Mouse (Mus musculus): ENCODE results near the gene Pak7. TPM values are rescaled to one million over a fixed set of nuclear protein-coding genes. Genes with fewer than 3 reads are reported as not detected.

Gene Pak7
- polyA plus RNA-seq, 1 experiment: not detected

DNA sequence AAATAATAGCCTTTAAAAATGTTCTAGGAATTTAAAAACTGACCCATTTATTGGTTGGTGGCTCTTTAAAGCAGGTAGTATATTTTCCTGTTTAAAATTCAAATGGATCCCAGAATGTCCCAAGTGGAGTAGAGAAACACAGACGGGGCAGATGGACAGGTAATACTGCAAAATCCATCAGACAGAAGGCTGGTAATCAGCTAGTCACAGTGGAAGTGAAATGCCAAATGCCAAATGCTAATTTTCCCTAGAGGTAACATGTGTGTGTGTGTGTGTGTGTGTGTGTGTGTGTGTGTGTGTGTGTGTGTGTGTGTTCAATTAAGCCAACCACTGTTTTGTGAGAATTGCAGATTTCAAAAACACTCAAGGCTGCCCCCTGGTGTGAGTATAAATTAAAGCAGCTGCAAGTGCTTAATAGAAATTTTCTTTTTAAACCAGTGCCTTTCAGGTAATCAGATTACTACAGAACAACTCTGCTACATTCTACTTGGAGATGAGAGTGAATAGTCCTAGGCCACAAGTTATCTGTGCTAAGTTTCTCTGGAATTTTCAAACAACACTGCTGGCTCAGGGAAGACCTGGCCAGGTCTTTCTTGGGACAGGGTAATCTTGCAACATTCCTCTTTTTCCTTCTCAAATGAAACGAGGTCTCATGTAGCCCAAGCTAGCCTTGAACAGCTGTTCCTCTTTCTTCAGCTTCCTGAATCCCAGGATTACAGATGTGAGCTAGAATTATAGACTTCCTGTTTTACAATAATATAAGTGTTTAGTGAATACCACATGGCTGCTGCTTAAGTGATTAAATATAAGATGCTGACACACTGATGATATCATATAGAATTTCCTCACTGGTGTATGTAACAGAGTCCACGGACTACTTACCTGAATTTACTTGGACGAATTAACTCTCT lies 248.4 kb downstream of the Pak7 start:
- Histone ChIP-seq H3K4me2 (ENCODE audit: low read depth) (no peak overlapping the region), H3ac (ENCODE audit: control insufficient read depth, insufficient read length) (no peak overlapping the region), H3K36me3 (ENCODE audit: control insufficient read depth, insufficient read depth) (no peaks in the 10 kb centered on the region), H3K4me3 (no peak overlapping the region), H3K27me3 (ENCODE audit: control insufficient read depth, insufficient read depth, insufficient read length) (no peaks in the 10 kb centered on the region), H3K79me2 (ENCODE audit: control insufficient read depth, insufficient read depth) (no peaks in the 10 kb centered on the region)
- no peak for TF ChIP-seq MYOD1 (IDR thresholded peaks at IDR 0.05; ENCODE audit: control insufficient read depth in 1 of 3, insufficient read length in 2 of 3, low read depth in 2 of 3)
- no peak for TF ChIP-seq SRF (IDR thresholded peaks at IDR 0.05; ENCODE audit: control insufficient read depth, insufficient read length, low read depth)
- no peak for TF ChIP-seq POLR2AphosphoS2 (IDR thresholded peaks at IDR 0.05; ENCODE audit: insufficient read length, low read depth)
- TF ChIP-seq MAX (IDR thresholded peaks at IDR 0.05; ENCODE audit: low read depth): no peak
- TF ChIP-seq MYOG (IDR thresholded peaks at IDR 0.05; ENCODE audit: control insufficient read depth in 1 of 3, insufficient read depth in 1 of 3, insufficient read length in 2 of 3, low read depth in 2 of 3): no peak
- TF ChIP-seq USF1 (IDR thresholded peaks at IDR 0.05; ENCODE audit: low read depth): no peak
- no peak for TF ChIP-seq POLR2A (IDR thresholded peaks at IDR 0.05; ENCODE audit: insufficient read length, low read depth)
- TF ChIP-seq CEBPB (IDR thresholded peaks at IDR 0.05; ENCODE audit: insufficient read depth, poor library complexity, severe bottlenecking): no peak
- no peak for TF ChIP-seq REST (IDR thresholded peaks at IDR 0.05; ENCODE audit: insufficient read depth, insufficient read length)
- TF ChIP-seq E2F4 (IDR thresholded peaks at IDR 0.05; ENCODE audit: insufficient read depth): no peak

DNA sequence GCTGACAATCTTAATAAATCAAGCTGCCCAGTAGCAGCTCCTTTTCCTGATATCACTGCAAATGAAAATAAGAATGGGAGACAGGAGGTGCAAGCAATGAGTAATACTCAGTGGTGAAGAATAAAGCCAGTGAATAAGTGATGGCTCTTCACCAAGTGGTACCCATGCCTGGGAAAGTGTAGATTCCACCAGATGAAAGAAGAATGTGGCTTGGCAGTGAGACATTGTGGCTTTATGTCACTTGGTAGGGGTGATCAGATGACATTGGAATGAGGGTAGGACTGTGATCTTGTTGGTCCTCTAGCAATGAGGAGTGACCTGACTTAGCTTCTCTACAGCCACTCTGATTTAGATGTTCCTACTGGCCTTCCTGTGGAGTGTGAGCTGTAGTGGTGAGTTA lies 249.3 kb downstream of the Pak7 start:
- Histone ChIP-seq H3ac (ENCODE audit: control insufficient read depth, insufficient read length) (no peak overlapping the region), H3K36me3 (ENCODE audit: control insufficient read depth, insufficient read depth) (no peaks in the 10 kb centered on the region), H3K79me2 (ENCODE audit: control insufficient read depth, insufficient read depth) (no peaks in the 10 kb centered on the region), H3K4me3 (no peak overlapping the region), H3K4me2 (ENCODE audit: low read depth) (no peak overlapping the region), H3K27me3 (ENCODE audit: control insufficient read depth, insufficient read depth, insufficient read length) (no peaks in the 10 kb centered on the region)
- TF ChIP-seq REST (IDR thresholded peaks at IDR 0.05; ENCODE audit: insufficient read depth, insufficient read length): no peak
- no peak for TF ChIP-seq MAX (IDR thresholded peaks at IDR 0.05; ENCODE audit: low read depth)
- no peak for TF ChIP-seq MYOG (IDR thresholded peaks at IDR 0.05; ENCODE audit: control insufficient read depth in 1 of 3, insufficient read depth in 1 of 3, insufficient read length in 2 of 3, low read depth in 2 of 3)
- TF ChIP-seq CEBPB (IDR thresholded peaks at IDR 0.05; ENCODE audit: insufficient read depth, poor library complexity, severe bottlenecking): no peak
- no peak for TF ChIP-seq SRF (IDR thresholded peaks at IDR 0.05; ENCODE audit: control insufficient read depth, insufficient read length, low read depth)
- no peak for TF ChIP-seq POLR2A (IDR thresholded peaks at IDR 0.05; ENCODE audit: insufficient read length, low read depth)
- no peak for TF ChIP-seq USF1 (IDR thresholded peaks at IDR 0.05; ENCODE audit: low read depth)
- no peak for TF ChIP-seq TCF12 (IDR thresholded peaks at IDR 0.05; ENCODE audit: insufficient read depth, poor library complexity, severe bottlenecking)
- no peak for TF ChIP-seq MYOD1 (IDR thresholded peaks at IDR 0.05; ENCODE audit: control insufficient read depth in 1 of 3, insufficient read length in 2 of 3, low read depth in 2 of 3)
- no peak for TF ChIP-seq TCF3 (IDR thresholded peaks at IDR 0.05; ENCODE audit: insufficient read length, low read depth)
- TF ChIP-seq E2F4 (IDR thresholded peaks at IDR 0.05; ENCODE audit: insufficient read depth): no peak

DNA sequence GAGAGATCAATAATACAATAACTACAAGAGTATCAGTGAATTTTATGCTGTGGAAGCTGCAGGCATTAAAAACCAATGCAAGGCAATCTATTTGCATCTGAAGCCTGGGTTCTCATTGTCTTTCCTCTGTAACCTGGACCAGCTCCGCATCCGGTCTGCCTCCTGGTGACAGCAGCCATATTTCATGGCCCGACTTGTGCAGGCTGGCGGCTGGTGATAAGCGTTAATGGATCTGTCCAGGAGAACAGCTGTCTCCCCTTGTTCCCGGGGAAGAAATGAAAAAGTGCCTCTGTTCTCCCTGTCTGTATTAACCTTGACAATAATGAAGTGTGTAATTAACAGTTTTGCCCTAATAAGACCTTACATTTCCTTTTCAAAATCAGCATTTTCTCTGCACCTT lies 265.9 kb downstream of the Pak7 start:
- no peaks in the 10 kb centered on the region for H3K36me3 ChIP-seq (ENCODE audit: control insufficient read depth, insufficient read depth)
- H3ac ChIP-seq (ENCODE audit: control insufficient read depth, insufficient read length): no peak overlapping the region
- no peak overlapping the region for H3K4me3 ChIP-seq
- H3K4me2 ChIP-seq (ENCODE audit: low read depth): no peak overlapping the region
- TF ChIP-seq POLR2AphosphoS2 (IDR thresholded peaks at IDR 0.05; ENCODE audit: insufficient read length, low read depth) (no peak), MYOD1 (IDR thresholded peaks at IDR 0.05; ENCODE audit: control insufficient read depth in 1 of 3, insufficient read length in 2 of 3, low read depth in 2 of 3) (no peak), SRF (IDR thresholded peaks at IDR 0.05; ENCODE audit: control insufficient read depth, insufficient read length, low read depth) (no peak), POLR2A (IDR thresholded peaks at IDR 0.05; ENCODE audit: insufficient read length, low read depth) (no peak), CEBPB (IDR thresholded peaks at IDR 0.05; ENCODE audit: insufficient read depth, poor library complexity, severe bottlenecking) (no peak), MAX (IDR thresholded peaks at IDR 0.05; ENCODE audit: low read depth) (no peak), TCF12 (IDR thresholded peaks at IDR 0.05; ENCODE audit: insufficient read depth, poor library complexity, severe bottlenecking) (no peak), E2F4 (IDR thresholded peaks at IDR 0.05; ENCODE audit: insufficient read depth) (no peak), MYOG (IDR thresholded peaks at IDR 0.05; ENCODE audit: control insufficient read depth in 1 of 3, insufficient read depth in 1 of 3, insufficient read length in 2 of 3, low read depth in 2 of 3) (no peak), REST (IDR thresholded peaks at IDR 0.05; ENCODE audit: insufficient read depth, insufficient read length) (no peak), TCF3 (IDR thresholded peaks at IDR 0.05; ENCODE audit: insufficient read length, low read depth) (no peak), USF1 (IDR thresholded peaks at IDR 0.05; ENCODE audit: low read depth) (no peak)
- no peaks in the 10 kb centered on the region for H3K79me2 ChIP-seq (ENCODE audit: control insufficient read depth, insufficient read depth)
- no peaks in the 10 kb centered on the region for H3K27me3 ChIP-seq (ENCODE audit: control insufficient read depth, insufficient read depth, insufficient read length)

DNA sequence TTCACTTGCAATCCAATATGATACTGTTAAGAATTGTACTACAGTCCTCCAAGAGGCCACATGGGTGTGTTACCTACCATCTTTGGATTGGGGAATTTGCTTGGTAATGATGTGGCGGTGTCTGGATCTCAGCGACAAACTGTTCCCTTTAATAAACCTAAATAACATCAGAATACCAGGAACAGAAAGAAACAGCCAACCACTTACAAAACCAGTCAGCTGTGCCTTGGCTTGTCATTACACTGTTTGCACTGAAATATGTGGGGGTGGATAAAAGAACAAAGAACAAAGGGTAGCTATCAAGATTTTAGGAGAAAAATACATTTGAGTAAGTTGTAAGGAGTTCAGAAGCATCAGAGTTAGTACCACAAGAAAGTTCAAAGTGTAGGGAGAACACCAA lies 269.8 kb downstream of the Pak7 start:
- Histone ChIP-seq H3K79me2 (ENCODE audit: control insufficient read depth, insufficient read depth) (no peaks in the 10 kb centered on the region), H3K36me3 (ENCODE audit: control insufficient read depth, insufficient read depth) (no peaks in the 10 kb centered on the region), H3K4me2 (ENCODE audit: low read depth) (no peak overlapping the region), H3ac (ENCODE audit: control insufficient read depth, insufficient read length) (no peak overlapping the region), H3K4me3 (no peak overlapping the region), H3K27me3 (ENCODE audit: control insufficient read depth, insufficient read depth, insufficient read length) (no peaks in the 10 kb centered on the region)
- TF ChIP-seq REST (IDR thresholded peaks at IDR 0.05; ENCODE audit: insufficient read depth, insufficient read length) (no peak), POLR2A (IDR thresholded peaks at IDR 0.05; ENCODE audit: insufficient read length, low read depth) (no peak), TCF12 (IDR thresholded peaks at IDR 0.05; ENCODE audit: insufficient read depth, poor library complexity, severe bottlenecking) (no peak), POLR2AphosphoS2 (IDR thresholded peaks at IDR 0.05; ENCODE audit: insufficient read length, low read depth) (no peak), CEBPB (IDR thresholded peaks at IDR 0.05; ENCODE audit: insufficient read depth, poor library complexity, severe bottlenecking) (no peak), E2F4 (IDR thresholded peaks at IDR 0.05; ENCODE audit: insufficient read depth) (no peak), SRF (IDR thresholded peaks at IDR 0.05; ENCODE audit: control insufficient read depth, insufficient read length, low read depth) (no peak), TCF3 (IDR thresholded peaks at IDR 0.05; ENCODE audit: insufficient read length, low read depth) (no peak), MYOG (IDR thresholded peaks at IDR 0.05; ENCODE audit: control insufficient read depth in 1 of 3, insufficient read depth in 1 of 3, insufficient read length in 2 of 3, low read depth in 2 of 3) (no peak)

All from myocyte (in vitro differentiated cells).